Mouse (Mus musculus) kidney, postnatal 0 days (tissue): ENCODE measurements around the gene Cops7b. TPM values are rescaled to one million over a fixed set of nuclear protein-coding genes. Genes with fewer than 3 reads are reported as not detected.

Source experiments
- ATAC-seq: fragments of 200-750 bp; cut with Nextera tagmentation; replicated peaks from 2 replicates; pipeline ENCODE4 v1.8.0; 2017; ENCODE audit warnings: low read depth, moderate number of reproducible peaks, moderate TSS enrichment, moderate library complexity; ENCODE audit not compliant: low FRiP score
- DNase-seq: peaks from one replicate; pipeline ENCODE4 v3.0.0-alpha.2; 2016; ENCODE audit warnings: low spot score
- H3K27ac ChIP-seq: fragments of 300-500 bp; sonication (generic); 2 replicates; pipeline ENCODE4 v1.5.1; 2014; ENCODE audit warnings: mild to moderate bottlenecking
- H3K27me3 ChIP-seq: fragments of 300-500 bp; sonication (generic); 2 replicates; pipeline ENCODE4 v1.6.1; 2014; ENCODE audit warnings: low read length, mixed read lengths; ENCODE audit not compliant: insufficient read depth
- H3K36me3 ChIP-seq: fragments of 300-500 bp; sonication (generic); 2 replicates; pipeline ENCODE4 v1.6.1; 2014; ENCODE audit warnings: low read length, mixed read lengths; ENCODE audit not compliant: insufficient read depth
- H3K4me1 ChIP-seq: fragments of 300-500 bp; sonication (generic); replicated peaks from 2 replicates; pipeline ENCODE4 v1.6.1; 2014; ENCODE audit warnings: antibody characterized with exemption, low read length, mixed read lengths; ENCODE audit not compliant: insufficient read depth
- H3K4me2 ChIP-seq: fragments of 300-500 bp; sonication (generic); 2 replicates; pipeline ENCODE4 v1.6.1; 2014; ENCODE audit warnings: mild to moderate bottlenecking, low read length, moderate library complexity, mixed read lengths
- H3K4me3 ChIP-seq: fragments of 300-500 bp; sonication (generic); replicated peaks from 2 replicates; pipeline ENCODE4 v1.5.1; 2014; ENCODE audit warnings: low read depth, low read length
- H3K9ac ChIP-seq: fragments of 300-500 bp; sonication (generic); 2 replicates; pipeline ENCODE4 v1.6.1; 2014; ENCODE audit warnings: low read depth, low read length
- H3K9me3 ChIP-seq: fragments of 300-500 bp; sonication (generic); replicated peaks from 2 replicates; pipeline ENCODE4 v1.6.1; 2016; ENCODE audit warnings: low read length, inconsistent platforms, mixed read lengths
- CTCF ChIP-seq: IDR thresholded peaks from 2 replicates; pipeline ENCODE4 v1.5.1; 2016; ENCODE audit warnings: antibody characterized with exemption, low read depth, mild to moderate bottlenecking, moderate library complexity
- WGBS: fragments of 180-500 bp; shearing (Covaris S2); extraction: QIAGEN DNeasy Blood & Tissue Kit; methylation state at CpG from one replicate; pipeline ENCODE4 v1.1.7; 2014; 5-methylcytosine and 5-hydroxymethylcytosine counted together
- microRNA-seq: library from miRNA; unstranded; fragments of <30 nt; microRNA quantifications from one replicate; pipeline ENCODE4, GENCODE M21; 2016
- polyA plus RNA-seq: library from polyadenylated mRNA; unstranded; fragments of >200 nt; fragmentation: Nextera tagmentation; extraction: Ambion mirVana; gene quantifications from 2 replicates; pipeline ENCODE4 v1.2.1, GENCODE M21; 2015

Cops7b gene
- polyA plus RNA-seq, 1 experiment from 2014 or later: 27.9 TPM

- ATAC-seq (no peak), DNase-seq (peak; percentile 64)
- Histone ChIP-seq H3K4me1 (no peaks in the 10 kb centered on the region), H3K4me2 (no peak overlapping the region), H3K9me3 (no peaks in the 10 kb centered on the region), H3K36me3 (no peaks in the 10 kb centered on the region), H3K9ac (no peak overlapping the region), H3K4me3 (no peak overlapping the region), H3K27me3 (no peaks in the 10 kb centered on the region), H3K27ac (no peak overlapping the region)
- WGBS: 56% methylated on average over 13 of the region's 13 CpGs
- TF ChIP-seq CTCF: peak; percentile 42
These were observed 60.6 kb downstream of the Cops7b start for GRCm38 (mm10) chr1:86643101-86643809.

GRCm38 (mm10) chr1:86647517-86647916 is 64.8 kb downstream of the Cops7b start:
- no peak for ATAC-seq
- Histone ChIP-seq H3K27me3 (no peaks in the 10 kb centered on the region), H3K27ac (no peak overlapping the region), H3K4me3 (no peak overlapping the region), H3K4me1 (no peaks in the 10 kb centered on the region), H3K4me2 (no peak overlapping the region), H3K9ac (no peak overlapping the region), H3K9me3 (no peaks in the 10 kb centered on the region), H3K36me3 (no peaks in the 10 kb centered on the region)
- no peak for TF ChIP-seq CTCF
- 51% methylated on average over 2 of the region's 2 CpGs for WGBS
- DNase-seq: no peak

GRCm38 (mm10) chr1:86650272-86650671 is 67.6 kb downstream of the Cops7b start:
- Histone ChIP-seq H3K27me3 (no peaks in the 10 kb centered on the region), H3K4me2 (no peak overlapping the region), H3K9me3 (no peaks in the 10 kb centered on the region), H3K4me3 (no peak overlapping the region), H3K4me1 (no peaks in the 10 kb centered on the region), H3K9ac (no peak overlapping the region), H3K27ac (no peak overlapping the region), H3K36me3 (no peaks in the 10 kb centered on the region)
- ATAC-seq (no peak), DNase-seq (peak; percentile 64)
- peak; percentile 92 for TF ChIP-seq CTCF
- 17% methylated on average over 6 of the region's 6 CpGs for WGBS

- no peaks in the 10 kb centered on the region for H3K27me3 ChIP-seq
- 52% methylated on average over 4 of the region's 4 CpGs for WGBS
- H3K4me3 ChIP-seq: no peak overlapping the region
- peak; percentile 39; the same call in 1 of the 2 replicates for TF ChIP-seq CTCF
- no peaks in the 10 kb centered on the region for H3K9me3 ChIP-seq
- ATAC-seq: no peak
- no peaks in the 10 kb centered on the region for H3K4me1 ChIP-seq
- H3K9ac ChIP-seq: no peak overlapping the region
- H3K27ac ChIP-seq: no peak overlapping the region
- no peak overlapping the region for H3K4me2 ChIP-seq
- DNase-seq: no peak
- H3K36me3 ChIP-seq: no peaks in the 10 kb centered on the region
These were observed 70.0 kb downstream of the Cops7b start for GRCm38 (mm10) chr1:86652675-86653074.

- Histone ChIP-seq H3K4me2 (no peak overlapping the region), H3K9ac (no peak overlapping the region), H3K27ac (no peak overlapping the region), H3K9me3 (no peaks in the 10 kb centered on the region), H3K36me3 (no peaks in the 10 kb centered on the region), H3K4me1 (0 out of 2 replicates have a peak, but pooled peaks cover 4% of the 10 kb centered on the region), H3K27me3 (no peaks in the 10 kb centered on the region), H3K4me3 (no peak overlapping the region)
- no peak for DNase-seq
- TF ChIP-seq CTCF: no peak
- ATAC-seq: no peak
- 81% methylated on average over 5 of the region's 5 CpGs for WGBS
These were observed 74.4 kb downstream of the Cops7b start for GRCm38 (mm10) chr1:86657071-86657470.

Small RNA genes lying within 50 kb of the gene (microRNA-seq; reads per million reads assigned to microRNA genes)
- not detected for gene Gm22955

Other genes starting within 250 kb of the Cops7b start
- gene Ncl, start 223.5 kb upstream of the Cops7b start, polyA plus RNA-seq: 295 and 332 TPM in 2 replicates
- gene Nmur1, start 156.7 kb upstream of the Cops7b start, polyA plus RNA-seq: not detected in 2 replicates
- gene Tex44, start 156.6 kb upstream of the Cops7b start, polyA plus RNA-seq: not detected in 2 replicates
- gene Ptma, start 56.2 kb upstream of the Cops7b start, polyA plus RNA-seq: 2,429 and 2,697 TPM in 2 replicates
- 63.2 and 63.7 TPM in 2 replicates for gene Pde6d, start 275 bp upstream of the Cops7b start, polyA plus RNA-seq
- 5.2 and 7.1 TPM in 2 replicates for gene Nppc, start 87.7 kb downstream of the Cops7b start, polyA plus RNA-seq
- gene Dis3l2, start 120.9 kb downstream of the Cops7b start, polyA plus RNA-seq: 20.9 and 23.1 TPM in 2 replicates